Mouse (Mus musculus): ENCODE results near the gene Card11.

- TF ChIP-seq CTCF (IDR thresholded peaks at IDR 0.05; ENCODE audit: low read depth, low read length) (no peak), GATA1 (IDR thresholded peaks at IDR 0.05; ENCODE audit: borderline replicate concordance, low read length) (no peak)
Observed at GRCm38 (mm10) chr5:140917807-140918206, 82.6 kb downstream of the Card11 start.

All from G1E (cell line).